Mouse (Mus musculus) heart, adult 9 months (tissue): ENCODE measurements at regions not wholly inside any gene's neighbourhood (a gene's known extent, or its start where the extent isn't known, plus 50 kb on each side); places are given as distances from the start of the nearest gene placed in this dataset.
A peak's percentile ranks its signal among the peaks of the same experiment; 100 is the strongest.

Experiments used
- DNase-seq, 2 experiments: peaks; one replicate each; pipeline ENCODE4 v3.0.0; 2022; ENCODE audit warnings: low spot score in 2 of 2

- no peak for DNase-seq
These were observed 362.0 kb upstream of the Chd6 start for GRCm38 (mm10) chr2:161470844-161471243.

GRCm38 (mm10) chr2:161470025-161470424 lies 361.1 kb upstream of the Chd6 start:
- DNase-seq = peak in 1 of 2 experiments; percentile 2

GRCm38 (mm10) chr2:161467035-161467434 lies 358.2 kb upstream of the Chd6 start:
- no peak for DNase-seq

- no peak for DNase-seq
These were observed 351.7 kb upstream of the Chd6 start for GRCm38 (mm10) chr2:161460600-161460999.

- DNase-seq = no peak
These were observed 345.6 kb upstream of the Chd6 start for GRCm38 (mm10) chr2:161454466-161454865.

GRCm38 (mm10) chr2:161433816-161434215 lies 324.9 kb upstream of the Chd6 start:
- DNase-seq = no peak

GRCm38 (mm10) chr2:161429294-161429693 lies 320.4 kb upstream of the Chd6 start:
- DNase-seq = no peak

GRCm38 (mm10) chr2:161425587-161425986 lies 316.7 kb upstream of the Chd6 start:
- no peak for DNase-seq

GRCm38 (mm10) chr2:161418062-161418461 lies 309.2 kb upstream of the Chd6 start:
- DNase-seq = no peak

- DNase-seq = no peak
These were observed 307.5 kb upstream of the Chd6 start for GRCm38 (mm10) chr2:161416218-161416927.

GRCm38 (mm10) chr2:161408306-161408705 lies 299.4 kb upstream of the Chd6 start:
- DNase-seq = no peak

- no peak for DNase-seq
These were observed 297.0 kb upstream of the Chd6 start for GRCm38 (mm10) chr2:161405847-161406384.

- DNase-seq = no peak
These were observed 289.2 kb upstream of the Chd6 start for GRCm38 (mm10) chr2:161398061-161398460.

GRCm38 (mm10) chr2:161390954-161391690 lies 282.2 kb upstream of the Chd6 start:
- no peak for DNase-seq

GRCm38 (mm10) chr2:161389318-161389835 lies 280.5 kb upstream of the Chd6 start:
- no peak for DNase-seq

GRCm38 (mm10) chr2:161387054-161387453 lies 278.2 kb upstream of the Chd6 start:
- DNase-seq = no peak

- DNase-seq = no peak
These were observed 273.5 kb upstream of the Chd6 start for GRCm38 (mm10) chr2:161382411-161382810.

GRCm38 (mm10) chr2:161378313-161378712 lies 269.4 kb upstream of the Chd6 start:
- no peak for DNase-seq

- DNase-seq = no peak
These were observed 253.4 kb upstream of the Chd6 start for GRCm38 (mm10) chr2:161362325-161362724.

GRCm38 (mm10) chr2:161349110-161349509 lies 240.2 kb upstream of the Chd6 start:
- no peak for DNase-seq

GRCm38 (mm10) chr2:161344018-161344417 lies 235.1 kb upstream of the Chd6 start:
- DNase-seq = no peak

- no peak for DNase-seq
These were observed 233.8 kb upstream of the Chd6 start for GRCm38 (mm10) chr2:161342648-161343047.
